Mouse (Mus musculus) spleen, adult 2 months (tissue): ENCODE results near the gene Cdh5.
"Not testable (repeated sequence)": the region's sequence is repeated elsewhere in the genome, so short reads cannot be mapped to it uniquely, and the experiment has no call there.

ENCODE experiments used
- CTCF ChIP-seq: fragments of 200-500 bp; IDR thresholded peaks from 2 replicates; pipeline ENCODE4 v1.5.1; 2011; ENCODE audit warnings: mild to moderate bottlenecking, inconsistent platforms; ENCODE audit not compliant: insufficient read depth, insufficient read length, insufficient replicate concordance; ENCODE audit errors: extremely low read depth
- POLR2A ChIP-seq: fragments of 200-500 bp; IDR thresholded peaks from 2 replicates; pipeline ENCODE4 v1.6.1; 2011; ENCODE audit warnings: low read depth, low read length, inconsistent platforms

DNA sequence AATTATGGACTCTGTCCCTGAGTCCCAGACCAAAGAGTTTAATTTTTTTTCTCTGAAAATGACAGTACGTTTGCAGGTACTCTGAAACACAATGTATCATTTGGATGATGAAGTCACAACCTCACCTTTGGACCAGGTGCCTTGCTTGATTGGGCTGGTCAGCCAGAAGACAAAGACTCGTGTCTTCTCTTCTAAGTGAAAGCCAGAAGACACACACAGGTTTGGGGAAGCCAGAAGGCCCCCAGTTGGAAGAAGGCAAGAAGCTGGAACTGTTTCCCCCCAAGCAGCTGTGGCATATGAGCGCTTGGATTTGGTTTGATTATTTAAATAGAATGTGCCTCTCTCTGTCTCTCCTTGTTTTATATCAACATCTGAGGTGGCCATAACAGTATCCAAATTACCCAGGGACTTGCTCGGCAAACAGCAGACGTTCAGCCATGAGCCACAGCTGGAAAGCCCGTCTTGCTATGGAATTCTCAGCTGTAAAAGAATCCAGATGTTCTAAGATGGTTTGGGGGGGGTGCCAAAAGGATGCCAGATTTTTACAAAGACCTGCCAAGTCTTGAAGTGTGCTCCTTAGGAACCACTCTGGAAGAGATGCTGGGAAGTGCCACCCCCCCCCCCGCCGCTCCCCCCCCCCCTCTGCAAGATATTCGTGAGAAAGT lies 31.1 kb upstream of the Cdh5 start:
- not testable (repeated sequence) for TF ChIP-seq CTCF, POLR2A
